Mouse (Mus musculus): Measurements from ENCODE around the gene Cfap299. TPM values are rescaled to one million over a fixed set of nuclear protein-coding genes. Genes with fewer than 3 reads are reported as not detected.

Cfap299 gene
- total RNA-seq, 2 experiments from 2014 or later: not detected

GRCm38 (mm10) chr5:98580811-98581210 lies 251.7 kb downstream of the Cfap299 start:
- DNase-seq: no peak
- intact Hi-C loops (cut with DNase I): no loop called here

DNA sequence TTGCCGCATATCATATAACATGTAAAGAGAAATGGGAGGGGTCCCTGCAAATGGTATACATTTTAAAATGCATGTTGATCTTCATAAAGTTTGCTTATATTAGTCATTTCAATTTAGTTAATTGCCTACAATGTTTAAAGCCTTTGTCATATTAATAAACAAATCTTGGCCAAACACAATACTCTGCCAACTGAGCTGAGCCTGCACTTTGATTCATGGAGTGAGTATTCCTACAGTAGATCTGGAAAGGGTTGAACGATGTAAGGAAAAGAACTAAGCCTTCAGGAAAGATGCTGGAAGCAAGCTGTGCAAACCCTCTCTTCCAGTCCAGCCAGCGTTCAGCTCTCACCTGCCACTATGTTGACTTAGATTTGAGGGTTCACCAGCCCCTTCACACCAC lies 252.9 kb downstream of the Cfap299 start:
- intact Hi-C loops (cut with DNase I): no loop called here
- no peak for DNase-seq

DNA sequence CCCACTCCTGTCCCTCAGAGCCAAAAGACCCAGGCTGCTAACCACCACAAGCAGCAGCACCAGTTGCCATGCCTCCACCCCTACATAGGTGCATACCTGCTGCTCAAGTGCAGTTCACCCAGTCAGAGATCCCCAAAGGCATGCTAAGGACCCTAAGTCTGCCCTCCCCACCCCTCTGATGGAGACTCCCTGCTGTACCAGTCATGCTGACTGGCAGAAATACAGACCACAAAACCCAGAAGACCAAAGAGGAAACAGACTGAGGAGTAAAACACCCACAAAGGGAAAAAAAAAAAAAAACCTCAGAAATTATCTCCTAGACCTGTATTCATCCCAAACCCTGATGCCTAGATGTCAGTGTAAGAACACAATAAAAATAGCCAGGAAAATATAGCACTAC lies 256.8 kb downstream of the Cfap299 start:
- DNase-seq: no peak
- intact Hi-C loops (cut with DNase I): no loop called here

GRCm38 (mm10) chr5:98613511-98613910 lies 284.4 kb downstream of the Cfap299 start:
- intact Hi-C loops (cut with DNase I): no loop called here
- no peak for DNase-seq

GRCm38 (mm10) chr5:98616902-98617301 lies 287.8 kb downstream of the Cfap299 start:
- intact Hi-C loops (cut with DNase I): no loop called here
- no peak for DNase-seq

DNA sequence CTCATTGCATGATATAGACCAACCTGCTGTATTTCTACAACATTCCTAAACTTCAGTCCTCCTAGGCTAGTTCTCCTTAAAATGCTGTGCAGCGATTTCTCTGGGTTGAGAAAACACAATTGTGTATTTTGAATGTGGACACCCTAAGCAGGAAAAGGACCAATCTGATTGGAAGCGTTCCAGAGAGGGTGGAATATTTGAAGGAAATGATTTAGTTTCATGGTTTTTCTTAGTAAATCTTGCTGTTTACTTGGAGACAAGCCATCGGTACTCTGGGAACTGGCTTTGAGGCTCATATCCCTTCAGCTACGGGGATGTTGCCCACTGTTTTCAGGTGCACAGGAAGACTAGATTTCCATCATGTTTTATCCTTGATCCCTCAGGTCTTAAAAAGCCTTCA lies 288.3 kb downstream of the Cfap299 start:
- DNase-seq: no peak
- intact Hi-C loops (cut with DNase I): no loop called here

DNA sequence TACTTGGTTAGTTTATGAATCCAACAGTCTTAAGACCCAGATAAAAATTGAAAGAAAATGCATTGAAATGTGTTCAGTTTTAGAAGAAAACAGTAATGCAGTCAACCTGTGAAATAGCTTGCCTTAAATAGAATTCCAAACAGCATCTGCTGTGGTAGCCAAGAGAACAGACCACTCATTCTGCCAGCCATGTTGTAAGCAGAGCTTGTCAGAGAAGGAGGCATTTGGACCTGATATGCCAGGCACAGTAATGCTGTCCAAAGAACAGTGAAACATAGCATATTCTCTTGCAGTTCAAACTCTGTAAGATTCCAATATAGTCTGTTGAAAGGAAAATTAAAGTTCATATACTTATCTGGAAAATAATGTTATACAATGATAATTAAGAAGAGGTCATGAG lies 321.2 kb downstream of the Cfap299 start:
- intact Hi-C loops (cut with DNase I): no loop called here

DNA sequence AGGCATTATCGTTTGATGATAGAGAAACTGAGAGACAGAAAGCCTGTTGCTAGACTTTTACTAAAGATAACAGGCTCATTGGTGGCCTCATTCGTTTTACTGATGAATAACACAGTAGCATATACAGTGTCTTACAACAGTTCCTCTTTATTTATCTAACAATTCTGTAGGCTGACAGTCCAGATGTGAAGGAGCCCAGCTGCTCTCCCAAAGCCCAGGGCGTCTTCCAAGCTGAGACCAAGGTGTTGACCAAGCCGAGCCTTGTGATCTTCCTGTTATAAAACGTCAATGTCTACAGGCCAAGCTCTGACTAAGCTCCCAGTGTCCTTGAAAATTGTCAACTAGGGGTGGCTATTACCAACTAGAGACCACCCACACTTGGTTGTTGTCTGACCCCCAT lies 321.9 kb downstream of the Cfap299 start:
- intact Hi-C loops (cut with DNase I): no loop called here
- DNase-seq: no peak

More for the DNA sequence above, 321.2 kb downstream of the Cfap299 start:
- DNase-seq: no peak

- intact Hi-C loops (cut with DNase I): no loop called here
- DNase-seq: no peak
Measured at GRCm38 (mm10) chr5:98688254-98688653, 359.1 kb downstream of the Cfap299 start.

GRCm38 (mm10) chr5:98692070-98692469 lies 363.0 kb downstream of the Cfap299 start:
- no peak for DNase-seq
- intact Hi-C loops (cut with DNase I): no loop called here

- DNase-seq: no peak
- intact Hi-C loops (cut with DNase I): no loop called here
Measured at GRCm38 (mm10) chr5:98696336-98696735, 367.2 kb downstream of the Cfap299 start.

DNA sequence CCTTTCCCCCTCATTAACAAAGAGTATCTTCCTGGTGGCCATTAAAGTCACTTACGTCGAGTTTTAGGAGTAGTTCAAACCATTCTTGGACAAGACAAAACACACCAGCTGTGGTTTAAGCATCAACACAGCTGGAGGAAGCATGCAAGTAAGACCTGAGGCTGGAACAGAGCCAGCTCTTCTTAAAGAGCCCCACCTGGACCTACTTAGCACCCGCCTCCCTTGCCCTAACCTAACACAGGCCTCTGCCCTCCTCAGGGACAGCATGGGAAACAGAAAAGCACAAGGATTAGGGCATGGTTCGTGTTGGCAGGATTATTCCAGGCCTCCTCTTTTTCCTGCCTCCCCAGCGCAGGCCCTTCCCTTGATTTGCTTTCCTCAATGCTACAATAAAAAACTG lies 374.9 kb downstream of the Cfap299 start:
- no peak for DNase-seq
- intact Hi-C loops (cut with DNase I): no loop called here

GRCm38 (mm10) chr5:98706597-98706996 lies 377.5 kb downstream of the Cfap299 start:
- no peak for DNase-seq
- intact Hi-C loops (cut with DNase I): no loop called here

- intact Hi-C loops (cut with DNase I): no loop called here
Measured at GRCm38 (mm10) chr5:98715392-98715791, 386.3 kb downstream of the Cfap299 start.

GRCm38 (mm10) chr5:98732157-98733009 lies 403.3 kb downstream of the Cfap299 start:
- intact Hi-C loops (cut with DNase I): no loop called here

More at GRCm38 (mm10) chr5:98715392-98715791, 386.3 kb downstream of the Cfap299 start:
- no peak for DNase-seq

GRCm38 (mm10) chr5:98733010-98733399 lies 403.9 kb downstream of the Cfap299 start:
- intact Hi-C loops (cut with DNase I): no loop called here
- DNase-seq: no peak

More at GRCm38 (mm10) chr5:98732157-98733009, 403.3 kb downstream of the Cfap299 start:
- DNase-seq: peak; percentile 14 to 37

DNA sequence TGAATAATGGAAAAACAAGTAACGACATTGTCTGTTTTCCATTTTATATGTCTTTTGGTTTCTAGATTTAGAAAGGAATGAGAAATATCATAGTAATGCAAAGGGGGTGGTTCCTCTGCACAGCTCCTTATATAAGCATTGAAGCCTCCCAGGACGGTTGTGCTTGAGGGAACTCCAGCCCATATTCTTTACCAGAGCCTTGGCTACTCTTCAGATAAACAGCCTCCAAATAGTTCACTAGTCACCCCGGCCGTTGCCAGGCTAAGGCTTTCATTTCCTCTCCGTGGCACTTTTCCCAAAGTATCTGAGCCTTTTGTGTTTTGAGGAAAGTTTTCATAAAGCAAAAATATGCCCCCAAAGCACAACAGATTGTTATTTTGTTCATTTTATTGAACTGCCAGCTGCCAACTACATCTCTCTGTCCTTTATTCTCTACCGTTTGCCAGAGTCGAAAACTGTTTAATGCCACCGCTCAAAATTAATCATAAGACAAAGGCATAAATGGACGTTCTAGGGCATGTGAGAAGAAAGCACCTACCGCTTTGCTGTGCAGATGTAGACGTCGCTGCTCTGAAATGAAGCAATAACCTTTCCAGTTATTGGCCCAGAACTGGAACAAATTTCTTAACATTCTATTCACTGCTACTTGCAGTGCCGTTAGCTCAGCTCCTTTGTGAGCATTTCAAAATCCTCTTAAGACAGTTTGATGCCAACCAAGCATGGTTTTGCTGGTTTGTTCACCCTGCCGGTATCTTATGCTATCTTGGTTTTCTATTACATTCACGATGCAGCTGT lies 433.0 kb downstream of the Cfap299 start:
- intact Hi-C loops (cut with DNase I): no loop called here
- no peak for DNase-seq

GRCm38 (mm10) chr5:98778588-98778987 lies 449.5 kb downstream of the Cfap299 start:
- intact Hi-C loops (cut with DNase I): no loop called here
- no peak for DNase-seq

DNA sequence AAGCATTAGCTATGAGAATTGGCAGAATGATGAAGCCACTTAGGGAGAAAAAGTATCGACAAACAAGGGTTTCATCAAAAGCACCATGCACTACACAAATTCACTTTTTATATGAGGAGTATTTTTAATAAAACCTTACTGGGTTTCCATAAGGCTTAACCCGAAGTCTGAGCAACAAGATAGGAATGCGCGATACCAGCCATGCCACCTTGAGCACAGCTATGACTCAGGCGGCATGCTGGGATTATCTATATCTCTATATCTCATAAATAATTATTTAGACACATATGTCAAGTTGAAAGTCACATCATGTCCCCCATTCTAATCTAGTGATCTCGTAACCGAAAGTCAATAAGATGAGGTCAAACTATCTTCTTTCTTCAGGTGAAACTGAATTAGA lies 453.0 kb downstream of the Cfap299 start:
- intact Hi-C loops (cut with DNase I): no loop called here

GRCm38 (mm10) chr5:98787735-98788134 lies 458.6 kb downstream of the Cfap299 start:
- no peak for DNase-seq
- intact Hi-C loops (cut with DNase I): no loop called here

More for the DNA sequence above, 453.0 kb downstream of the Cfap299 start:
- no peak for DNase-seq

DNA sequence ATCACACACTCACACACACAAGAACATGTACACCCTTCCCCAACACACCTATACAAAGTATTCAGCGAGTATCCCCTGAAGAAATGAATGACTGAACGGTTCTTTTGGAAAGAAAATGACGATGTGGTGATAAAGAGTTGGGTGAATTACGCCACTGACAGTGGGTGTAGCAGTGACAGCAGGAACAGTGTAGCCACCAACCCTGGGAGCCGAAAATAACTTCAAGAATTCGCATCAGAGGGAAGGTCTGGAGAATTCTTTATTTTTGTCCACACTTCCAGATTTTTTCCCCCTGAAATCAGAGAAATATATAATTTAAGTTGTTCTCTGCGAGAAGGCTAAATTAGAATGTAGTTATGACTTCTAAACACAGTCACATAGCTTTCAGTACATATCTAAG lies 459.5 kb downstream of the Cfap299 start:
- intact Hi-C loops (cut with DNase I): no loop called here
- no peak for DNase-seq
